Mouse (Mus musculus) neural tube, embryonic 15.5 days (tissue): ENCODE measurements around the gene Rxrg. TPM values are rescaled to one million over a fixed set of nuclear protein-coding genes. Genes with fewer than 3 reads are reported as not detected.
A peak's percentile ranks its signal among the peaks of the same experiment; 100 is the strongest.

Experiments used
- ATAC-seq: fragments of 200-750 bp; cut with Nextera tagmentation; 2 replicates; pipeline ENCODE4 v1.8.0; 2017; ENCODE audit warnings: mild to moderate bottlenecking, moderate TSS enrichment, moderate library complexity; ENCODE audit not compliant: low FRiP score
- H3K27ac ChIP-seq: fragments of 300-500 bp; sonication (generic); replicated peaks from 2 replicates; pipeline ENCODE4 v1.5.1; 2015; ENCODE audit warnings: mild to moderate bottlenecking, inconsistent platforms
- H3K27me3 ChIP-seq: fragments of 300-500 bp; sonication (generic); replicated peaks from 2 replicates; pipeline ENCODE4 v1.6.1; 2015; ENCODE audit warnings: inconsistent platforms
- H3K36me3 ChIP-seq: fragments of 300-500 bp; sonication (generic); 2 replicates; pipeline ENCODE4 v1.6.1; 2015; ENCODE audit warnings: inconsistent platforms
- H3K4me1 ChIP-seq: fragments of 300-500 bp; sonication (generic); 2 replicates; pipeline ENCODE4 v1.6.1; 2015; ENCODE audit warnings: inconsistent platforms
- H3K4me2 ChIP-seq: fragments of 300-500 bp; sonication (generic); 2 replicates; pipeline ENCODE4 v1.6.1; 2015; ENCODE audit warnings: inconsistent platforms, mild to moderate bottlenecking, moderate library complexity
- H3K4me3 ChIP-seq: fragments of 300-500 bp; sonication (generic); replicated peaks from 2 replicates; pipeline ENCODE4 v1.5.1; 2015; ENCODE audit warnings: mild to moderate bottlenecking, inconsistent platforms
- H3K9ac ChIP-seq: fragments of 300-500 bp; sonication (generic); replicated peaks from 2 replicates; pipeline ENCODE4 v1.6.1; 2015; ENCODE audit warnings: mild to moderate bottlenecking, inconsistent platforms
- H3K9me3 ChIP-seq: fragments of 300-500 bp; sonication (generic); replicated peaks from 2 replicates; pipeline ENCODE4 v1.6.1; 2016; ENCODE audit warnings: inconsistent platforms
- WGBS: fragments of 180-500 bp; shearing (Covaris S2); methylation state at CpG from one replicate; pipeline ENCODE4 v1.1.7; 2015; ENCODE audit warnings: mixed read lengths; 5-methylcytosine and 5-hydroxymethylcytosine counted together
- polyA plus RNA-seq: library from polyadenylated mRNA; unstranded; fragments of >200 nt; fragmentation: Nextera tagmentation; extraction: Ambion mirVana; gene quantifications from 2 replicates; pipeline ENCODE4 v1.2.1, GENCODE M21; 2015

Rxrg gene
- 19.8 and 20.8 TPM in 2 replicates for polyA plus RNA-seq

DNA sequence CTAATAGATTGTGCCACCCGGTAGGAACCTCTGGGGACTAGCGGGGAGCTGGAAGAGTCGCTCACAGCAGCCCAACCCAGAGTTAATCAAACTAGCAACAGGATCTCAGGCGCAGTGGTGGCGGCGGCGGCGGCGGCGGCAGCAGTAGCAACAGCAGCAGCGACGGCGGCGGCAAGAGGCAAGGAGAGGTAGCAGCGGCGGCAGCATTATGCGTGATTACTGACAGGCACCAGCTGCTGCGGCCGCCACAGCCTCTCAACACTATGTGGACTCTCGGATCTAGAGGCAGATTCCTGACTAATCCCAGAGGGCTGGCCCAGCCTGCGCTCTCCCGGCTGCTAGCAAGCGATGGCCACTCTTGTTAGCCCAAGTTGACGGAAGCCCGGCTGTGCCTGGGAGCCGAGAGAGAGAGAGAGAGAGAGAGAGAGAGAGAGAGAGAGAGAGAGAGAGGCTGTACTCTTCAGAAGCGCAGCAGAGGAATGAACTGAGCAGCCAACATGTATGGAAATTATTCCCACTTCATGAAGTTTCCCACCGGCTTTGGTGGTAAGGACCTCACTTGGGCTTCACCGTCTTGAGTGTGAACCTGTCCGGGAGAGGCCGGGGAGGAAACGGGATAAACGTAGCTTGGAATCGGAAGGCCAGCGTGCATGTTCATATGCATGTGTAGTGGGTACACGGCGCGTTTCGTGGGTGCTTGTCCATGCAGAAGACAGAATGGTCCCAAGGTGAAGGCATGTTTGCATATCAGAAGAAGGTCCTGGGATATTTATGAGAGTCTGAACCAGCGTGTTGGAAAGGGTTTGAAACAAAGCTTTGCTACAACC, at the start of gene Rxrg:
Rxrg (plus strand) TSS at position 130 of the 827 bp plus-strand sequence.
- peaks cover 13% of the 10 kb centered on the region for H3K27me3 ChIP-seq
- peak; percentile 88 for ATAC-seq
- WGBS, result under 1% methylated on average over 40 of the region's 40 CpGs
- peaks cover 25% of the 10 kb centered on the region for H3K4me1 ChIP-seq
- peak within 1 kb of the TSS; percentile 77 for H3K27ac ChIP-seq
- H3K9me3 ChIP-seq, result no peaks in the 10 kb centered on the region
- peak within 1 kb of the TSS; percentile 81 for H3K4me2 ChIP-seq
- peak within 1 kb of the TSS; percentile 51 for H3K9ac ChIP-seq
- H3K36me3 ChIP-seq, result no peaks in the 10 kb centered on the region
- peak within 1 kb of the TSS; percentile 50 for H3K4me3 ChIP-seq

DNA sequence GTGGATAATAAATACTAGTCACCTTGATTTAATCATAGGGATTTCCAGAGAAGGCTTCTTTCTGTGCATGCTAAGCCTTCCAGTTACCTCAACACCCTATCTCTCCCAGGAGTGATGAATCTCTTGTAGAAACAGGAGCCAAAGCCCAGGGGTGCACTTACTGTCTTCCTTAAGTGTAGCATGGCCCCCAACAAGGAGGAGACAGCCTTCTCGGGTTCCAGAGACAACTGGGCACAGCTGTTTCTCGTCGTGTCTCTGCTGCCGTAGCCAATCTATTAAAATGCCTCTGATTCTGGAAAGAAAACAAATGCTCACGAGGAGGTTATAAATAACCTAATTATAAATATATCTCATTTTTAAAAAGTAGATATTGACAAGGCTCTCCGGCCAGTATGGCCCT, 48.9 kb upstream of the Rxrg start:
- whole genome bisulfite sequencing, result 30% methylated on average over 6 of the region's 6 CpGs
- H3K4me3 ChIP-seq, result no peak overlapping the region
- H3K27me3 ChIP-seq, result no peaks in the 10 kb centered on the region
- ATAC-seq, result no peak
- no peaks in the 10 kb centered on the region for H3K9me3 ChIP-seq
- H3K27ac ChIP-seq, result peak overlapping the region; percentile 23; the same call in 1 of the 2 replicates
- no peak overlapping the region for H3K4me2 ChIP-seq
- H3K9ac ChIP-seq, result no peak overlapping the region
- peaks cover 26% of the 10 kb centered on the region for H3K4me1 ChIP-seq
- H3K36me3 ChIP-seq, result no peaks in the 10 kb centered on the region

DNA sequence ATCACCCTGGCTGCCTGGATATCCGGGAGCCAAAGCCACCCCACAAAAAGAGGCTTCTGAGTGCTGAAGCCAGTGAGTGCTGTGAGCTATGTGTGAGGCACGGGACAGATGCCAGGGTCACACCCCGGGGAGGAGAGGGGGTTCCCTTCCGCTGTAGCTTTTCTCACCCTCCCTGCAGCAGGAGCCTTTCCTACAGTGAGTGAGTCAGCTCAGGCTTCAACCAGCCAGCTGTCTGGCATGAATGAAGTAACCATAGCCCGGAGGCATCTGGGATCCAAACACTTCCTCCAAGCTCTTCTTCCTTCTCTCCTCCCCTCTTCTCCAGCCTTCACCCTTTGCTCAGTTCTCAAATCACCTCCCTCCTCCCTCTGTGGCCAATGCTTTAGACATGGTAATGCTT, 46.6 kb upstream of the Rxrg start:
- H3K9ac ChIP-seq, result no peak overlapping the region
- H3K4me2 ChIP-seq, result no peak overlapping the region
- WGBS, result 32% methylated on average over 5 of the region's 5 CpGs
- no peaks in the 10 kb centered on the region for H3K9me3 ChIP-seq
- no peaks in the 10 kb centered on the region for H3K36me3 ChIP-seq
- H3K27ac ChIP-seq, result no peak overlapping the region
- no peak for ATAC-seq
- H3K27me3 ChIP-seq, result no peaks in the 10 kb centered on the region
- H3K4me3 ChIP-seq, result no peak overlapping the region
- peaks cover 26% of the 10 kb centered on the region for H3K4me1 ChIP-seq

DNA sequence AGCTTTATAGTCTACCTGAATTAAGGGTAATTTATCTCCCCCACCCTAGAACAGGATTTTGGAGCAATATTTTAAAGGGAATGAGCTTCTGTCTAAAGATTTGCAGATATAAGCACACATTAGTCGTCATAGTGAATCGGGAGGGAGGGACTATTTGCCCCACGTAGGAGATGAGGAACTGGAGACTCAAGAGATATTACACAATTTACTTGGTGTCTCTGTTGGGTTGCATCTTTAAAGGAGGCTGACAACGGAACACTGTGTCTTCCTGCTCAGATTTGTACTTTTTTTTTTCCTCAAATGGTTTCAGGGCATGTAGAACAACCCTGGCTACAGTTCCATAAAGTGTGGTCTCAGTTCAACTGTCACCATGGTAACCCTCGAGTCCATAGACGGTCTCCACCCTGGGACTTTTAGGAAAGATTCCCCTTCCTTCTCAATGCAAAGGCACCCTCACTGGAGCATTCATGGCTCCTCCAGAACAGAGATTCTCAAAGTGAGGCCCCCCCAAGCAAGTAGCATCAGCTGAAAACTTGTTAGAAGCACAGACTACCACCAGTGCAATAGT, 44.1 kb upstream of the Rxrg start:
- no peak overlapping the region for H3K4me2 ChIP-seq
- 49% methylated on average over 6 of the region's 6 CpGs for WGBS
- no peaks in the 10 kb centered on the region for H3K36me3 ChIP-seq
- no peak overlapping the region for H3K27ac ChIP-seq
- H3K4me3 ChIP-seq, result no peak overlapping the region
- no peak overlapping the region for H3K9ac ChIP-seq
- no peak; the same call in 1 of the 2 replicates for ATAC-seq
- H3K27me3 ChIP-seq, result no peaks in the 10 kb centered on the region
- H3K9me3 ChIP-seq, result no peaks in the 10 kb centered on the region
- H3K4me1 ChIP-seq, result peaks cover 26% of the 10 kb centered on the region

DNA sequence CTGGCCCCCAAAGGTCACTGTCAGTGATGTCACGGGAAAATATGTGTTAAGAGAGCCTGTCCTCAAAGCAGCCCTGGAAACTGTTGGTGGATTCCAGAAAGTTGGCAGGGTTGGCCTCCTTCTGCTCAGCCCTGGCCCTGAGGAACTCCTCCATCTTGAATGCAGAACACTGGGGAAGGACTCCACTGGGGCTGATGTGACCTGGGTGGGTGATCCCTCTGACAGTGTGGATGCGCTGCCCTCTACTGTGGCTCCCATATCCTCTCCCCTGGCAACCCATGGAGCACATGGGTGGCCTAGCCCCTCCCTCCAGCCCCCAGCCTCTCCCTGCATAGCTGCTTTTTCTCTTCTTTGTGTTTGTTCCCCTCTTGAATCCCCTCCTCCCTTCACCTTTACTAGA, 31.6 kb upstream of the Rxrg start:
- H3K4me2 ChIP-seq, result no peak overlapping the region
- H3K9me3 ChIP-seq, result no peaks in the 10 kb centered on the region
- H3K36me3 ChIP-seq, result no peaks in the 10 kb centered on the region
- no peak overlapping the region for H3K4me3 ChIP-seq
- H3K4me1 ChIP-seq, result peaks cover 11% of the 10 kb centered on the region; the same call in 1 of the 2 replicates
- no peaks in the 10 kb centered on the region for H3K27me3 ChIP-seq
- WGBS, result 84% methylated on average over 2 of the region's 2 CpGs
- ATAC-seq, result no peak
- H3K9ac ChIP-seq, result no peak overlapping the region
- no peak overlapping the region for H3K27ac ChIP-seq

DNA sequence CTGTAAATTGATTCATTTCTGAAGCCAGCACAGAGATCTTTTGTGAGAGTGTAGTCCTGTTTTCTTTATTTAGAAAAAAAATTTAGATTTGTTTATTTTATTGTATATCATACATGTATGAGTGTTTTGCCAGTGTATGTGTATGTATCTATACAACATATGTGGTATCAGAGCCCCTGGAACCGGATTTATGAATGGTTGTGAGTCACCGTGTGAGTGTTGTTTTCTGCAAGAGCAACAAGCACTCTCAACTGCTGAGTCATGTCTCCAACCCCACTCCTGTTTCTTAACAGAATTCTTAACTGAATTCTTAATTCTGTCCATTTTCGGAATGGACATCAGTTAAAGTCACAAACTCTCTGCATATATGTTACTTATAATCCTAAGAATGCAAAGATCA, 19.1 kb upstream of the Rxrg start:
- no peak for ATAC-seq
- 84% methylated on average over 3 of the region's 3 CpGs for whole genome bisulfite sequencing

DNA sequence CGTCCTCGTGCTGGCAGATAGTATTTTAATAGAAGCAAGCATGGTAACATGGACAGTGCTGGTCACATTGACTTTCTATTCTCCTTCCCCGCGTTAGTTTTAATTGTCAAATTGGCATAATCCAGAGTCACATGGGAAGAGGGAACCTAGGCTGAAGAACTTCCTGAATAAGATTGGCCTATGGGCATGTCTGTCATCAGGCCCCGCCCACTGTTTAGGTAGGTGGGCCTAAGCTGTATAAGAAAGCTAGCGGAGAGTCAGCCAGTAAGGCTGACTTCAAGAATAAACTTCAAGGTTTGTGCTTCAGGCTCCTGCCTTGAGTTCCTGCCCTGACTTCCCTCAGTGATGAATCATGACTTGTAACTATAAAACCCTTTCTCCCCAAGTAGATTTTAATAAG, 15.0 kb upstream of the Rxrg start:
- Histone ChIP-seq H3K27ac (no peak overlapping the region), H3K9me3 (no peaks in the 10 kb centered on the region), H3K4me1 (peaks cover 5% of the 10 kb centered on the region), H3K36me3 (no peaks in the 10 kb centered on the region), H3K4me2 (no peak overlapping the region), H3K4me3 (no peak overlapping the region), H3K27me3 (no peaks in the 10 kb centered on the region), H3K9ac (no peak overlapping the region)
- 70% methylated on average over 6 of the region's 6 CpGs for WGBS
- ATAC-seq, result no peak

More for the DNA sequence above, 19.1 kb upstream of the Rxrg start:
- no peak overlapping the region for H3K4me3 ChIP-seq
- H3K9ac ChIP-seq, result no peak overlapping the region
- no peaks in the 10 kb centered on the region for H3K27me3 ChIP-seq
- no peak overlapping the region for H3K27ac ChIP-seq
- no peaks in the 10 kb centered on the region for H3K9me3 ChIP-seq
- H3K36me3 ChIP-seq, result no peaks in the 10 kb centered on the region
- H3K4me1 ChIP-seq, result peaks cover 5% of the 10 kb centered on the region
- H3K4me2 ChIP-seq, result no peak overlapping the region

DNA sequence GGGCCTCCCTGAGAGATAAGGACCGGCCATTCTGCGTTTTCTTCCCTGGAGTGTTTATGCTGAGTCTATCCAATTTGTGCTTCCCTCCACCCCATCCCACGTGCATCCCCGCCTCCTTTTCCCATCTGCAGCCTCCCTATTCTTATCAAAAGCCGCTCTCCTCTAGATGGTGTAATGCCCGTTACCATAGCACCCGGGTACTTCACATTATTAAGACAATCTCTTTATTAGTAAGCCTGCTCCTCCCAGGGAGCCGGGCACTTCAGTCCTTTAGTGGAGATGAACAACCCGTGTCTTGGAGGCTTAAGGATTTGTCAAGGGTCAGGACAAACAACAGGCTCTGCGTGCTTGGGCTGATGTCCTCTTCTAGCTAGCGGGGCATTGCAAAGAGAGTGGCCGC, 14.3 kb upstream of the Rxrg start:
- Histone ChIP-seq H3K9ac (no peak overlapping the region), H3K4me3 (no peak overlapping the region), H3K4me2 (peak overlapping the region; percentile 11; the same call in 1 of the 2 replicates), H3K27me3 (no peaks in the 10 kb centered on the region), H3K27ac (no peak overlapping the region), H3K9me3 (no peaks in the 10 kb centered on the region), H3K36me3 (no peaks in the 10 kb centered on the region), H3K4me1 (peaks cover 5% of the 10 kb centered on the region)
- ATAC-seq, result no peak; the same call in 1 of the 2 replicates
- 30% methylated on average over 12 of the region's 12 CpGs for WGBS

DNA sequence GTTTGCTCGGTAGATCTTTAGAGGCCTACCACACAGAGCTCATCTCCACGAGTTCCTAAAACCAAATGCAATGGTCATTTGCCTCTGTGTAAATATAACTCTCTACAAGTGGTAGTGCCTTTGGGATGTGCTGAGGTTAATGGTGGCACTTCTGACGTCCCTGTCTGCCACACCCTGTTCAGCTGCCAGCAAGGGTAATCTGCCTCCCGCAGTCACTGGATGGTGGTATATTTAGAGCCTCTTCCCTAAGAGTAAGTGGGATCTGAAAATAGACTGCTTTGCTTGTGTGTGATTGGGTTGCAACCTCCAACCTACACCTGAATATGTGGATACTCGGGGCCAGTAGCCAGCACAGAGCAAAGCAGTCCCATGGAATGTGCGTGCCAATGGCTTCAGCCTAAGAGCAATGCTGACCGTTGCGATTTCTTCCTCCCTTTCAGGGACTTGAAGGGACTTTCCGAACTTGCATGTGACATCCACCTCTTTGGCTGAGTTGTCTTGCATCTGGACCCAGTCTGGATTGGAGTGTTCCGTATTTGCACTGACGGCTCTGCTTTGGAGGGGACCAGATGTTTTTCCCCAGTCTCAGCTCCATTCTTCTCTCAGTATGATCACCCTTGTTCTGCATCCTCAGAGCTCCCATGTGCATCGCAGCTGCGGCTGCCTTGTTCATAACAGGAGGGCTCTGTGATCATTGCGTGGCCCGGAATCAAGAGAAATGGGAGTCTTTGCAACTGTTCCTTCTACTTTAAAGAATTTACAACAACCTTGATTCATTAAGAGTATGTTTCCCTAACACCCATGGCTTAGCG, 9.2 kb upstream of the Rxrg start:
- Histone ChIP-seq H3K4me1 (peaks cover 1% of the 10 kb centered on the region), H3K27me3 (no peaks in the 10 kb centered on the region), H3K9me3 (no peaks in the 10 kb centered on the region), H3K4me2 (no peak overlapping the region), H3K27ac (no peak overlapping the region), H3K9ac (no peak overlapping the region), H3K36me3 (no peaks in the 10 kb centered on the region), H3K4me3 (no peak overlapping the region)
- WGBS, result 90% methylated on average over 16 of the region's 16 CpGs
- ATAC-seq, result no peak

DNA sequence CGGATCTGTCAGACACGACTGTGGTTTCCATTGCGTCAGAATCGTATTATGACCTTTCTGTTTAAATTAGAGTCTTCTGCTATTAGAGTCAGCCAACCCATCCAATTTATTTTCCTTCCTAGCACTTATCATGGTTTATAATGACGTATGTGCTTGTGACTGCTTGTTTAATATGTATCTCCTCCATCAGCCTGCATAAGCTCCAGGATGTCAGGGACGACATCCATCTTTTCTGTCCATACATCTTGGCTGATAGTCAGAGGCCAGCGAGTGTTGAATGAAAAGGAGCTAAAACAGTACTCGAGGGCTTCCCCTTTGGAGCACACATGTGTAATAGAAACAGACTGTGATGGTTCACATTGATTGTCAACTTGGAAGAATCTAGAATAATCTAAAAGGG, 6.0 kb upstream of the Rxrg start:
- 79% methylated on average over 8 of the region's 8 CpGs for WGBS
- no peaks in the 10 kb centered on the region; the same call in 1 of the 2 replicates for H3K27me3 ChIP-seq
- ATAC-seq, result no peak
- H3K36me3 ChIP-seq, result no peaks in the 10 kb centered on the region
- no peaks in the 10 kb centered on the region for H3K4me1 ChIP-seq
- H3K27ac ChIP-seq, result no peak overlapping the region
- H3K9me3 ChIP-seq, result no peaks in the 10 kb centered on the region
- H3K4me3 ChIP-seq, result no peak overlapping the region
- H3K9ac ChIP-seq, result no peak overlapping the region
- no peak overlapping the region for H3K4me2 ChIP-seq

DNA sequence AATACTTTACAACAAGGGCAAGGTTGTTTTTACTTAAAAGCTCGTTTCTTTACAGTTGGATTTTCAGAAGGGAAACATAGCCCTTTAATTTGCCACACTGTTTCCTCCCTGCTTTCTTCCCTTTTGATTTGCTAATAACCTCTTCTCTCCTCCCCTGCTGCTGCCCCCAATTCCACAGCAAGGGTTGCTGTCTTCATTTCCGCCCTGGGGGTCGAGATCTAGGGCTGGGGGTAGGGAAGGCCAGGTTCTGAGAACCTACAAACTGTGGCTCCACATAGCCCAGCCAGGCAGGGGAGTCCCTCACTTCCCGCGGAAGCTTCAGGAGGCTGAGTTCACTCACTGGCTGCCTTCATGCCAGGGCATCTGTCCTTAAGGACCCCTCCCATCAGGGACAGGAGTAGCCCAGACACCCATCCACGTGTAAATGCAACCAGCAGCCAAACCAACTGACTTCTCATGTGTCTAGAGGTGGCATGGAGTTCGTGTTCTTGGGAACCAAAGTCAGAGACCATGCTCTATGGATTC, 1.1 kb downstream of the Rxrg start:
- peak; percentile 29; the same call in 1 of the 2 replicates for ATAC-seq
- Histone ChIP-seq H3K27ac (no peak overlapping the region; the same call in 1 of the 2 replicates), H3K4me3 (peak overlapping the region; percentile 50), H3K27me3 (peaks cover 13% of the 10 kb centered on the region), H3K4me1 (peaks cover 25% of the 10 kb centered on the region), H3K9me3 (no peaks in the 10 kb centered on the region), H3K4me2 (peak overlapping the region; percentile 81), H3K9ac (0 out of 2 replicates have a peak overlapping the region, but pooled peaks have one; percentile 18), H3K36me3 (no peaks in the 10 kb centered on the region)
- 10% methylated on average over 7 of the region's 7 CpGs for WGBS
